Mouse (Mus musculus) stomach, postnatal 0 days (tissue): ENCODE measurements at regions not wholly inside any gene's neighbourhood (a gene's known extent, or its start where the extent isn't known, plus 50 kb on each side); places are given as distances from the start of the nearest gene placed in this dataset.

ENCODE experiments used
- CTCF ChIP-seq: IDR thresholded peaks from 2 replicates; pipeline ENCODE4 v1.5.1; 2016; ENCODE audit warnings: antibody characterized with exemption, low read depth, mild to moderate bottlenecking, moderate library complexity
- EP300 ChIP-seq: optimal IDR thresholded peaks from 2 replicates; pipeline ENCODE3; 2016; ENCODE audit warnings: antibody characterized with exemption

DNA sequence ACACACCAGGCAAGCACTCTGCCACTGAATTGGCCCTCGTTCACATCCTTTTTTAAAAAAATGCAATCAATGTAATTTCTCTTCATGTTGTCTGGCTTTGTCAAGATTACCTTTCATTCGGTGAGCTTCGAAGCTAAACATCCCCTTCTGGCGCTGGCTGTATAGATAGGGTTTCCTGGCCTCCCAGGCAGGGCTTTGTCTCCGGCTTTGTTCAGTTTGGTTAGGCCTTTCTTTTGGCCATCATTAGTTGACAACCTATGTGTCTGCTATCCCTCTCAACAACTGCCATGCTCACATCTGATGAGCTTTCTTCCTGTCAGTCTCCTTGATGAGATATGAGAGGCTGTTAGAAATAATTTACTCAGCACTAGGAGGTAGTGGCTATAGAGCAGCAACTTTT, 157.6 kb upstream of the Chd6 start:
- no peak for TF ChIP-seq CTCF
- no peak for TF ChIP-seq EP300
